Mouse (Mus musculus) ES-CJ7 (cell line): ENCODE measurements around the gene Dnajc3.

Experiments used
- DNase-seq: peaks from one replicate; pipeline ENCODE4 v3.0.0; 2011; ENCODE audit warnings: low read depth, low spot score

The Dnajc3 gene

GRCm38 (mm10) chr14:118937533-118938492 lies at the start of gene Dnajc3:
Dnajc3 (plus strand) TSS chr14:118937976.
- DNase-seq, result peak; percentile 94

DNA sequence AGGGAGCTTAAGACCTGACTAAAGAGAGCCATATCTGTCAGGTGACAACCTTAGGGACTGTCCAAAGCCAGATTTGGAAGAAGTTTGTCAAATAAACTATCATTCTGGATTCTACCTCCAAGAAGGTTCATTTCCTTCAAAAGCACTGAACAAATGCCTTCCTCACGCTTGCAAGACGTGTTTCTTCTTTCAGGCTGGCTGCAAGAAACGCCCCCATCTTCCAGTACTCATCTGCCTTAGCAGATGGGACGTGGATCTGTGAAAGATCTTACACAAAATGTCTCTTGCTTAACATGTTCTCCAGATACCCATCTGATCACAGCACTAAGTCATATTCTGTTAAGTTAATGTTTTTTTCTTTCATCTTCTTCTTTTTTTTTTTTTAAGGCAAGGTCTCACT lies 47.7 kb upstream of the Dnajc3 start:
- DNase-seq, result no peak

DNA sequence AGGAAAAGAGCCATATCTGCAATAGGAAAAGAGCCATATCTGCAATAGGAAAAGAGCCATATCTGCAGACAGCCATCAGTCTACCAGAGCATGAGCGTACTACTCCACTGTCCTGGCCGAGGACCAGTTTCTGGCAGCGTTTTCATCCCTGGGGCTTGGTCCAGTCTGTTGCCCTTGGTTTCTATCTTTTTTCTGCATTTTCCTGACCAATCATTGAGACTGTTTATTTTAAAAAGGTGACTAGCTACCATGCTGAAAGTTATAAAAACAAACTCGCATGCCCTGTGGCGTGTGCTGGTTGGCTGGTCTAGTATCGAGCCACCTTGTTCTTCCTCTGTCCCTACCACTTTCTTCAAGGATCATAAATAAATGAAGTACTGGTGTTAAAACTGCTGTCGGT lies 42.5 kb upstream of the Dnajc3 start:
- DNase-seq, result no peak

GRCm38 (mm10) chr14:118895655-118896054 lies 42.1 kb upstream of the Dnajc3 start:
- no peak for DNase-seq

- no peak for DNase-seq
Measured at GRCm38 (mm10) chr14:118899940-118900339, 37.8 kb upstream of the Dnajc3 start.

GRCm38 (mm10) chr14:118900911-118901310 lies 36.9 kb upstream of the Dnajc3 start:
- DNase-seq, result peak; percentile 40

DNA sequence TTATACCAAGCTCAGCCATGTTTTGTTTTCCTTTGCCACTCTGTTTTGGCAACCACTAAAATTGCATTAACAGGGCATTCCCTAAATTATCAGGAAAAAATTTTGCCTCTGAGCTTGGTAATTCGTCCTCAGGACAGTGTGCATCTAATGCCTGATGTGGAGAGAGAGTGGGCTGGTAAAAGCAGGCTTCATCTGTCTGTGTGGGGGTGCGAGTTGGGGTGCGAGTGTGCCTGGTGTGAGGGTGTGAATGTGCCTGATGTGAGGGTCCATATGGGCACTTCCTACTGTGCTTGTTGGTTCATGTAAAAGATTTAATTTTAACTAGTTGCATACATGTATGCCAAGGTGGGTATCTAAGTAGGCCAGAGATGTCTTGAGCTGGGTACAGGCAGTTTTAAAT lies 34.4 kb upstream of the Dnajc3 start:
- no peak for DNase-seq

GRCm38 (mm10) chr14:118903867-118904562 lies 33.8 kb upstream of the Dnajc3 start:
- no peak for DNase-seq

DNA sequence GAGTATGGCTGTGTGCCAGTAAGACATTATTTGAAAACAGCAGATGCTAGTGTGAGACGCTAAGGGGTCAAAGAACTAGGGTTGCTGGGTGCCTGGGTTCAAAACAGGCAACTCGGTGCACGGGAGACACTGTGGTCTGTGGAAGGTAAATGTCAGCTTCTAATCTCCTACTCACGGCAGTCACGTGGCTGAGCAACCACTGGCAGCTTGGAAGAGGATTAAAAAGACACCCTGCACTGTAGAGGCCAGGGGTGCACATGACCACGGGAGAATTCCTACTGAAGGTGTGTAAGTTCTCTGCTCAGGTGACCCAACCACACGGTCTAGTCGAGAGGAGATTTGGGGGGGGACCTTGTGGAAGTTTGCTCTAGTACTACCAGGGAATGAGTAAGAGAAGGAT lies 30.2 kb upstream of the Dnajc3 start:
- DNase-seq, result no peak

DNA sequence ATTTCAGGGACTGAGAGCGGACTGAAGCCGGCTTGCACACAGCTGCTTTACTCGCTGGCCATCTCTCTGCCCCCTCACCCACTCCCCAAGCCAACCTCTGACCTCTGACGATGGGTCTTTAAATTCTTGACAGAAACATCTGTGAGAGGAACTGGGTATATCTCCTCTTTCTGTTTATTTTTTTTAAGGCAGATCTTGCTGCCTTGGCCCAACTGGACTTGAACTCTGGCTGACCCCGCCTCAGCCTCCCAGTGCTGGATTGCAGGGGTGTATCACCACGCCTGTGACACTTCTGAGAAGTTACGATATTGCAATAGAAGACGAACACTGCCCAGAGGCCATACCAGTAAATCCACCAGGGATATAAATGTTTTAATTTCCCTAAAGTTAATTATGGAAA lies 27.9 kb upstream of the Dnajc3 start:
- DNase-seq, result no peak

DNA sequence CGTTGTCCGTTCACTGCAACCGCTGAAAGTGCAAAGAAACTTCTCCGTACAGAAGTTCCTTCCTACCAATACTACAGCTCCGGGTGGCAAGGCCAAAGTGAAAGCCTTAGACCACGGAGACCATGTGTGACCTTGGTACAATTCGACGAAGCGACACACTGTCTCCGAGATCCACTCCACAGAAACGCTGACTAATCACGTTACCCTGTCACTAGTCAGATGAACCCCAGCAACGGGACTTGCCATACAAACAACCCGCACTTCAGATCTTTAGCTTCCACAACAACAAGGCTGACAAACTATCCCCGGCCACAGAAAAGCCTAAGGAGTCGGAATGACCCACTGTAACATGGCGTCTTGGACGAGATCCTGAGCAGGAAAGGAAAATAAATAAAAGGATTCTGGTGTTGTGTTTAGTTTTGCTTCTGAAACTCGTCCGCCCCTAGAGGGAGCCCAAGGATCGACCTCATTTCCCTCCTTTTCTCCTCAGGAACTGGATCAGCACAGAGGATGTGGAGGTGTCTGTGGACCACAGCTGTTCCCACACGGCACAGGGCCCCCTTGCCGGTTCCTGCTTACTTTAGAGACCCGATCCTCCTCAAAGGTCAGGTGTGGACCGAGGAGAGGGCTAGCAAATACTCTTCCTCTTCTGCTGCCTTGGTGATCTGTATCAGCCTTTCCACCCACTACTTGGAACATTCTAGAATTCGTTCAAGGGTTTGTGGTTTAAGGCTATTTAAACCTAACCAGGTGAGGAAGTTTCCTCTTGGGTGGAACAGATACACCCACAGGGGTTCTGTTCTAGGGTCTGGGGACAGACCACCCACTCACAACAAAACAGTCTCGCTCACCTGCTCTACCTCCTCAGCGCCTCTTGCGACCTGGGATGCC lies 27.2 kb upstream of the Dnajc3 start:
- peak; percentile 42 for DNase-seq

- no peak for DNase-seq
Measured at GRCm38 (mm10) chr14:118911521-118911920, 26.3 kb upstream of the Dnajc3 start.

GRCm38 (mm10) chr14:118913651-118914050 lies 24.1 kb upstream of the Dnajc3 start:
- DNase-seq, result no peak

- DNase-seq, result no peak
Measured at GRCm38 (mm10) chr14:118919025-118919424, 18.8 kb upstream of the Dnajc3 start.

- DNase-seq, result no peak
Measured at GRCm38 (mm10) chr14:118920654-118921053, 17.1 kb upstream of the Dnajc3 start.

- peak; percentile 14 for DNase-seq
Measured at GRCm38 (mm10) chr14:118922251-118922650, 15.5 kb upstream of the Dnajc3 start.

DNA sequence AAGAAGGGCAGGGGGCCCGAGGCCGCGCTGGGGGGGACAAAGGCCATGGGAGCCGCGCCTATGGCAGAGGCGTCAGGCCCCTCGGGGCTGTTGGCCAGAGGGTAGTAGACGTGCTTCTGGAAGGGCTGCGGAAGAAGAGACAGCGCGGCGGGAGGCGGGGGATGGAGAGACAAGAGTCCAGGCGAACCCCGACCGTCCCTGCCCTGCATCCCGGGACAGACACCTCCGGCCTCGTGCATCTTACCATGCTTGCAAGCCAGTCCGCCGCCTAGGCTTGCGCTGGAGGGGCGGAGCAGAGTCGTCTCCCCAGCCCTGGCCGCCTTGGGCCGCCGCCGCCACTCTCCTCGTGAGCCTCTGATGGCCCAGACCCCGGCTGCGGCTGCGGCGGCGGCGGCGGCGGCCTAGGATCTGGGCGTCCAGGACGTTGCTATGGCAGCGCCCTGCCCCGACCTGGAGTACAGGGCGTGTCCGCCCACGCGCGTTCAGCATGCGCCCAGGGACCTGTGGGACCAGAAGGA lies 15.1 kb upstream of the Dnajc3 start:
- peak; percentile 28 for DNase-seq

GRCm38 (mm10) chr14:118924673-118925615 lies 12.8 kb upstream of the Dnajc3 start, which contains the start of gene Dzip1:
Dzip1 (minus strand) TSS chr14:118925460.
- DNase-seq, result peak; percentile 88

GRCm38 (mm10) chr14:118928565-118928964 lies 9.2 kb upstream of the Dnajc3 start:
- DNase-seq, result no peak

DNA sequence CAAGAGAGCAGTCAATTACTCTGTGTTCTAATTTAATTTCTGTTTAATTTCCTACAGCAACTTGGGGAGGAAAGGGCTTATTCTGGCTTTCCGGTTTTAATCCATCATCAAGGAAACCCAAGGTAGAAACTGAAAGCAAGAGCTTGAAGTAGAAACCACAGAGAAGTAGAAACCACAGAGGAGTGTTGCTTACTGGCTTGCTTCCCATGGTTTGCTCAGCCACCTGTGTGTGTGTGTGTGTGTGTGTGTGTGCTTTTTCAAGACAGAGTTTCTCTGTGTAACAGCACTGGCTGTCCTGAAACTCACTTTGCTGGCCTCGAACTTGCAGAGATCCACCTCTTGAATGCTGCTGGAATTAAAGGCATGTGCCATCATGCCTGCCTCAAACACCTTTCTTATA lies 8.0 kb upstream of the Dnajc3 start:
- no peak for DNase-seq
